Mouse (Mus musculus): ENCODE results near the gene Parp3. TPM values are rescaled to one million over a fixed set of nuclear protein-coding genes. Genes with fewer than 3 reads are reported as not detected.
A peak's percentile ranks its signal among the peaks of the same experiment; 100 is the strongest.

Gene Parp3
- total RNA-seq, 2 experiments from 2014 or later = 33.7 to 38.2 TPM

- no peak for DNase-seq
Measured at GRCm38 (mm10) chr9:106457163-106457559, 19.6 kb downstream of the Parp3 start.

GRCm38 (mm10) chr9:106456325-106457162, 20.2 kb downstream of the Parp3 start:
- DNase-seq = no peak

GRCm38 (mm10) chr9:106454888-106455681, 21.7 kb downstream of the Parp3 start:
- no peak for DNase-seq

GRCm38 (mm10) chr9:106454071-106454761, 22.5 kb downstream of the Parp3 start:
- peak in 1 of 2 experiments; percentile 53 for DNase-seq

- DNase-seq = peak; percentile 81
Measured at GRCm38 (mm10) chr9:106453271-106454070, 23.3 kb downstream of the Parp3 start, which contains the start of gene Pcbp4. TSS of gene Pcbp4 (plus strand) at chr9:106453291.

GRCm38 (mm10) chr9:106452821-106453220, 23.9 kb downstream of the Parp3 start:
- no peak for DNase-seq

GRCm38 (mm10) chr9:106452351-106452750, 24.4 kb downstream of the Parp3 start:
- DNase-seq = no peak

GRCm38 (mm10) chr9:106451899-106452298, 24.9 kb downstream of the Parp3 start:
- DNase-seq = no peak

GRCm38 (mm10) chr9:106451298-106451697, 25.5 kb downstream of the Parp3 start:
- no peak for DNase-seq

GRCm38 (mm10) chr9:106450661-106451060, 26.1 kb downstream of the Parp3 start:
- DNase-seq = peak; percentile 58 to 82

GRCm38 (mm10) chr9:106449947-106450346, 26.8 kb downstream of the Parp3 start:
- DNase-seq = no peak

GRCm38 (mm10) chr9:106448498-106449031, 28.2 kb downstream of the Parp3 start:
- DNase-seq = peak; percentile 88 to 90

- no peak for DNase-seq
Measured at GRCm38 (mm10) chr9:106447951-106448350, 28.8 kb downstream of the Parp3 start.

- peak; percentile 95 to 98 for DNase-seq
Measured at GRCm38 (mm10) chr9:106447348-106447747, 29.4 kb downstream of the Parp3 start, which contains the start of the genes Abhd14b and Abhd14a. TSS of gene Abhd14b (plus strand) at chr9:106447459. TSS of gene Abhd14a (minus strand) at chr9:106447678.

GRCm38 (mm10) chr9:106444836-106445235, 31.9 kb downstream of the Parp3 start:
- no peak for DNase-seq

GRCm38 (mm10) chr9:106442680-106443079, 34.1 kb downstream of the Parp3 start:
- no peak for DNase-seq

- no peak for DNase-seq
Measured at GRCm38 (mm10) chr9:106436566-106436965, 40.2 kb downstream of the Parp3 start.

GRCm38 (mm10) chr9:106433389-106433788, 43.4 kb downstream of the Parp3 start:
- DNase-seq = no peak

GRCm38 (mm10) chr9:106430015-106430264, 46.8 kb downstream of the Parp3 start:
- no peak for DNase-seq

GRCm38 (mm10) chr9:106429221-106430014, 47.3 kb downstream of the Parp3 start, which contains the start of gene Rpl29:
TSS of gene Rpl29 (plus strand) at chr9:106429454.
- peak; percentile 96 to 99 for DNase-seq

Measured in heart, adult 18-20 months (tissue).